In the genomic region with DNA sequence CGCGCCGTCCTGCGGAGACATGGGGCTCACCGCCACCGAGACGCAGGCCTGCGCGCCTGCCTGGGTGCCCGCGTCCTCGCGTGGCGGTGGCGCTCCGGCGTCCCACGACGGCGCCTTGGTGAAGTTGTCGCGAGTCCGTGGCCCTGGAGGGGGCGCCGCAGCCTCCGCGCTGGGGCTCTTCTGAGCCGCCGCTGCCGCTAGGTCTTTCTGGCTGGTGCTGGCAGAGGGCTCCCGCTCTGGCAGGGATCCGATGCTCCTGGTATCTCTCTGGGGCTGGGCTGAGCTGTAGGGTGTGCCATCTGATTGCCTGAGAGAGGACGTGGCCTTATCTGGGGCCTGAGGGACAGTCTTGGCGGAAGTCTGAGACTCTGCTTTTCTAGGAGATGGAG, we compare ENCODE assay signal across 10 mouse cellular contexts. TPM values are rescaled to one million over a fixed set of nuclear protein-coding genes. Genes with fewer than 3 reads are reported as not detected.
DNase-seq lines count a peak whose midpoint lies in the region; ATAC-seq and TF ChIP-seq lines count a peak whose summit lies in the region.
"Had no signal": no experiment of that assay in that cellular context is flagged by ENCODE, and none has a peak within 500 bp of the region (broad histone marks: within the 10 kb centered on the region; RNA-seq: fewer than 3 reads in every experiment).

No protein-coding gene starts in this region.

- WGBS in kidney, embryonic 16.5 days = 2% methylated on average over 30 of the region's 34 CpGs
- 3% methylated on average over 32 of the region's 34 CpGs for WGBS in hindbrain, embryonic 11.5 days
- 9% methylated on average over 33 of the region's 34 CpGs for WGBS in midbrain, postnatal 0 days

- peak; percentile 18 for TF ChIP-seq CTCF in midbrain, postnatal 0 days (IDR thresholded peaks at IDR 0.05)

- peak overlapping the region; percentile 70 for H3K4me2 ChIP-seq in kidney, embryonic 16.5 days (replicated peaks; ENCODE audit: low read depth, low read length)
- peak overlapping the region; percentile 52 for H3K4me2 ChIP-seq in hindbrain, embryonic 11.5 days (replicated peaks; ENCODE audit: low read depth, low read length)
- peak overlapping the region; percentile 33 for H3K4me2 ChIP-seq in midbrain, postnatal 0 days (ENCODE audit: low read depth, low read length, poor library complexity, severe bottlenecking)

- DNase-seq in kidney, adult 11 months = no peak
- peak; percentile 64 to 68 for DNase-seq in cerebellum, adult 18-20 months
- no peak for DNase-seq in hindbrain, embryonic 11.5 days (ENCODE audit: low spot score)
- peak; percentile 46 for DNase-seq in midbrain, postnatal 0 days (ENCODE audit: low spot score)
- no peak for DNase-seq in layer of hippocampus, adult 9-11 months
- DNase-seq in gastrocnemius, adult 18-20 months (ENCODE audit: low spot score) = no peak
- DNase-seq in left cerebral cortex, postnatal 36 days (ENCODE audit: low spot score in 2 of 2) = no peak

- intact Hi-C loops in left cerebral cortex, postnatal 36 days (cut with DNase I) = no loop called here

- no peak overlapping the region for H3K9ac ChIP-seq in kidney, embryonic 16.5 days (replicated peaks; ENCODE audit: low read length)
- H3K9ac ChIP-seq in hindbrain, embryonic 11.5 days (ENCODE audit: low read depth, low read length) = 0 out of 2 replicates have a peak overlapping the region, but pooled peaks have one; percentile 4
- no peak overlapping the region for H3K9ac ChIP-seq in midbrain, postnatal 0 days (replicated peaks; ENCODE audit: low read length, poor library complexity, severe bottlenecking)

- peak overlapping the region; percentile 49 for H3K4me3 ChIP-seq in kidney, embryonic 16.5 days (ENCODE audit: low read length)
- H3K4me3 ChIP-seq in hindbrain, embryonic 11.5 days (ENCODE audit: low read depth, low read length) = peak overlapping the region; percentile 28; the same call in 1 of the 2 replicates
- no peak overlapping the region for H3K4me3 ChIP-seq in midbrain, postnatal 0 days (ENCODE audit: low read depth, low read length)

- H3K36me3 ChIP-seq in kidney, embryonic 16.5 days (ENCODE audit: insufficient read depth, low read length) = no peaks in the 10 kb centered on the region
- peaks cover 3% of the 10 kb centered on the region; the same call in 1 of the 2 replicates for H3K36me3 ChIP-seq in hindbrain, embryonic 11.5 days (ENCODE audit: control insufficient read depth, insufficient read depth, low read length)
- peaks cover 22% of the 10 kb centered on the region; the same call in 1 of the 2 replicates for H3K36me3 ChIP-seq in midbrain, postnatal 0 days (ENCODE audit: insufficient read depth, low read length)

- H3K9me3 ChIP-seq in kidney, embryonic 16.5 days (ENCODE audit: low read length) = no peaks in the 10 kb centered on the region
- no peaks in the 10 kb centered on the region for H3K9me3 ChIP-seq in hindbrain, embryonic 11.5 days (ENCODE audit: control insufficient read depth, low read length)
- H3K9me3 ChIP-seq in midbrain, postnatal 0 days (ENCODE audit: low read length) = no peaks in the 10 kb centered on the region

- H3K27me3 ChIP-seq in kidney, embryonic 16.5 days (ENCODE audit: insufficient read depth, low read length) = peaks cover 44% of the 10 kb centered on the region
- H3K27me3 ChIP-seq in hindbrain, embryonic 11.5 days (ENCODE audit: control insufficient read depth, insufficient read depth, low read length) = peaks cover 40% of the 10 kb centered on the region
- H3K27me3 ChIP-seq in midbrain, postnatal 0 days (ENCODE audit: insufficient read depth, low read length) = no peaks in the 10 kb centered on the region

- H3K27ac ChIP-seq in kidney, embryonic 16.5 days (ENCODE audit: low read length) = no peak overlapping the region
- no peak overlapping the region for H3K27ac ChIP-seq in hindbrain, embryonic 11.5 days (ENCODE audit: low read depth, low read length)
- no peak overlapping the region for H3K27ac ChIP-seq in midbrain, postnatal 0 days (ENCODE audit: low read depth, low read length)

- peaks cover 10% of the 10 kb centered on the region; the same call in 1 of the 2 replicates for H3K4me1 ChIP-seq in kidney, embryonic 16.5 days (ENCODE audit: insufficient read depth, low read length)
- peaks cover 8% of the 10 kb centered on the region; the same call in 1 of the 2 replicates for H3K4me1 ChIP-seq in hindbrain, embryonic 11.5 days (replicated peaks; ENCODE audit: control insufficient read depth, insufficient read depth, low read length)
- H3K4me1 ChIP-seq in midbrain, postnatal 0 days (ENCODE audit: insufficient read depth, low read length) = no peaks in the 10 kb centered on the region

- ATAC-seq in kidney, embryonic 16.5 days (ENCODE audit: low FRiP score, low TSS enrichment) = no peak
- ATAC-seq in hindbrain, embryonic 11.5 days (ENCODE audit: low FRiP score) = no peak
- ATAC-seq in midbrain, postnatal 0 days (ENCODE audit: low FRiP score) = no peak
- ATAC-seq: Patski had no signal

RNA-seq across cellular contexts. Expression of gene Gprin1, which starts 11.5 kb away (rescaled TPM):
- 0.06 and 0.09 TPM in 2 replicates for polyA plus RNA-seq in kidney, embryonic 16.5 days (2015; fragmentation: Nextera tagmentation; extraction: Ambion mirVana)
- 7.5 and 11.2 TPM in 2 replicates for polyA plus RNA-seq in hindbrain, embryonic 11.5 days (2014; fragmentation: Nextera tagmentation; extraction: Ambion mirVana)
- 167 and 170 TPM in 2 replicates for total RNA-seq in midbrain, postnatal 0 days (2014; rRNA removed)
- polyA plus RNA-seq in midbrain, postnatal 0 days (2015; fragmentation: Nextera tagmentation; extraction: Ambion mirVana) = 21.7 and 23.0 TPM in 2 replicates
- not detected for total RNA-seq in gastrocnemius, adult 18-20 months (2021)
- total RNA-seq in left cerebral cortex, postnatal 36 days (2021) = 100 to 1,000 TPM; 127 to 128 TPM

RNA-seq across cellular contexts. Expression of gene Sncb, which starts 28.2 kb away (rescaled TPM):
- polyA plus RNA-seq in kidney, embryonic 16.5 days (2015; fragmentation: Nextera tagmentation; extraction: Ambion mirVana) = not detected in 2 replicates
- 2.3 and 2.5 TPM in 2 replicates for polyA plus RNA-seq in hindbrain, embryonic 11.5 days (2014; fragmentation: Nextera tagmentation; extraction: Ambion mirVana)
- 84.6 and 90.6 TPM in 2 replicates for total RNA-seq in midbrain, postnatal 0 days (2014; rRNA removed)
- polyA plus RNA-seq in midbrain, postnatal 0 days (2015; fragmentation: Nextera tagmentation; extraction: Ambion mirVana) = 213 and 233 TPM in 2 replicates
- total RNA-seq in gastrocnemius, adult 18-20 months (2021) = not detected
- 1,000 to 10,000 TPM in 1 of 2 experiments, 100 to 1,000 TPM in 1; 882 to 1,002 TPM for total RNA-seq in left cerebral cortex, postnatal 36 days (2021)
- polyA plus RNA-seq: gonadal fat pad, adult 2 months; Patski had no signal

RNA-seq across cellular contexts. Expression of gene Cdhr2, which starts 36.9 kb away (rescaled TPM):
- polyA plus RNA-seq in kidney, embryonic 16.5 days (2015; fragmentation: Nextera tagmentation; extraction: Ambion mirVana) = 8.6 TPM in 2 replicates
- not detected in 2 replicates for polyA plus RNA-seq in hindbrain, embryonic 11.5 days (2014; fragmentation: Nextera tagmentation; extraction: Ambion mirVana)
- total RNA-seq in midbrain, postnatal 0 days (2014; rRNA removed) = 0.33 and 0.52 TPM in 2 replicates
- polyA plus RNA-seq in midbrain, postnatal 0 days (2015; fragmentation: Nextera tagmentation; extraction: Ambion mirVana) = 0.65 and 0.84 TPM in 2 replicates
- total RNA-seq in gastrocnemius, adult 18-20 months (2021) = not detected
- under 1 TPM; 0.27 TPM for total RNA-seq in left cerebral cortex, postnatal 36 days (2021)
- polyA plus RNA-seq: Patski had no signal

RNA-seq across cellular contexts. Expression of gene Rnf44, which starts 44.5 kb away (rescaled TPM):
- polyA plus RNA-seq in kidney, embryonic 16.5 days (2015; fragmentation: Nextera tagmentation; extraction: Ambion mirVana) = 71.3 and 77.5 TPM in 2 replicates
- 99.1 and 115 TPM in 2 replicates for polyA plus RNA-seq in hindbrain, embryonic 11.5 days (2014; fragmentation: Nextera tagmentation; extraction: Ambion mirVana)
- 67.6 and 71.2 TPM in 2 replicates for total RNA-seq in midbrain, postnatal 0 days (2014; rRNA removed)
- 51.7 and 52.0 TPM in 2 replicates for polyA plus RNA-seq in midbrain, postnatal 0 days (2015; fragmentation: Nextera tagmentation; extraction: Ambion mirVana)
- 10 to 100 TPM; 23.8 to 29.2 TPM for total RNA-seq in gastrocnemius, adult 18-20 months (2021)
- total RNA-seq in left cerebral cortex, postnatal 36 days (2021) = 100 to 1,000 TPM; 160 to 179 TPM

RNA-seq across cellular contexts. Expression of gene Eif4e1b, which starts 45.6 kb away (rescaled TPM):
- not detected in 2 replicates for polyA plus RNA-seq in kidney, embryonic 16.5 days (2015; fragmentation: Nextera tagmentation; extraction: Ambion mirVana)
- polyA plus RNA-seq in hindbrain, embryonic 11.5 days (2014; fragmentation: Nextera tagmentation; extraction: Ambion mirVana) = not detected in 2 replicates
- total RNA-seq in midbrain, postnatal 0 days (2014; rRNA removed) = not detected in 2 replicates
- not detected in 2 replicates for polyA plus RNA-seq in midbrain, postnatal 0 days (2015; fragmentation: Nextera tagmentation; extraction: Ambion mirVana)
- total RNA-seq in gastrocnemius, adult 18-20 months (2021) = not detected
- total RNA-seq in left cerebral cortex, postnatal 36 days (2021) = not detected
- polyA plus RNA-seq: gonadal fat pad, adult 2 months; Patski had no signal

Comparison
In these comparisons a context has a peak if more than half of its experiments do, and no peak if none do; other contexts are left out.
1. DNase-seq: peak in cerebellum, adult 18-20 months (2 of 2) and midbrain, postnatal 0 days (single experiment); none in kidney, adult 11 months (single experiment), hindbrain, embryonic 11.5 days (single experiment), layer of hippocampus, adult 9-11 months (single experiment), gastrocnemius, adult 18-20 months (single experiment) and left cerebral cortex, postnatal 36 days (0 of 2).
2. RNA of gene Gprin1, which starts 11.5 kb away (total RNA-seq): 167 to 170 TPM in midbrain, postnatal 0 days and 127 to 128 TPM in left cerebral cortex, postnatal 36 days; not detected in gastrocnemius, adult 18-20 months; every median in the first group is over 100 times any median in the second.
3. RNA of gene Sncb, which starts 28.2 kb away (total RNA-seq): 882 to 1,002 TPM in left cerebral cortex, postnatal 36 days and 84.6 to 90.6 TPM in midbrain, postnatal 0 days; not detected in gastrocnemius, adult 18-20 months; every median in the first group is over 10 times any median in the second.
4. Peak in every context shown above with its lines, with median percentiles within 50 percentile points of each other: H3K4me2 ChIP-seq.